Mouse (Mus musculus) cerebellum, postnatal 4 days (tissue): Measurements from ENCODE around the gene Olfr1218.
"Not testable (repeated sequence)": the region's sequence is repeated elsewhere in the genome, so short reads cannot be mapped to it uniquely, and the experiment has no call there.

Experiments used
- DNase-seq, 2 experiments: peaks; one replicate each; pipeline ENCODE4 v3.0.0; 2022; ENCODE audit warnings: low spot score in 2 of 2, mixed read lengths in 1 of 2

Gene Olfr1218

GRCm38 (mm10) chr2:89061087-89061486 is at the start of gene Olfr1218:
TSS of gene Olfr1218 (minus strand) at chr2:89061187.
- DNase-seq = no peak

GRCm38 (mm10) chr2:89106735-89107134 is 45.7 kb upstream of the Olfr1218 start, which contains the start of gene Olfr1220:
TSS of gene Olfr1220 (minus strand) at chr2:89106835.
- DNase-seq = no peak

GRCm38 (mm10) chr2:89105651-89106050 is 44.7 kb upstream of the Olfr1218 start:
- no peak for DNase-seq

GRCm38 (mm10) chr2:89093848-89094247 is 32.9 kb upstream of the Olfr1218 start:
- DNase-seq = no peak

GRCm38 (mm10) chr2:89083413-89083812 is 22.4 kb upstream of the Olfr1218 start, which contains the start of gene Olfr1219:
TSS of gene Olfr1219 (minus strand) at chr2:89083513.
- no peak for DNase-seq

- DNase-seq = no peak
Measured at GRCm38 (mm10) chr2:89081487-89081886, 20.5 kb upstream of the Olfr1218 start.

GRCm38 (mm10) chr2:89031965-89032364 is 29.0 kb downstream of the Olfr1218 start, which contains the start of gene Olfr1217:
TSS of gene Olfr1217 (minus strand) at chr2:89032065.
- DNase-seq = no peak

GRCm38 (mm10) chr2:89021436-89021835 is 39.6 kb downstream of the Olfr1218 start:
- not testable (repeated sequence) for DNase-seq

GRCm38 (mm10) chr2:89018240-89018639 is 42.7 kb downstream of the Olfr1218 start, which contains the start of gene Olfr1216:
TSS of gene Olfr1216 (minus strand) at chr2:89018340.
- no peak for DNase-seq

GRCm38 (mm10) chr2:89006873-89007272 is 54.1 kb downstream of the Olfr1218 start, which contains the start of gene Olfr1215:
TSS of gene Olfr1215 (minus strand) at chr2:89006973.
- DNase-seq = no peak
